Mouse (Mus musculus): ENCODE data around the gene Ndufs8. TPM values are rescaled to one million over a fixed set of nuclear protein-coding genes. Genes with fewer than 3 reads are reported as not detected.

Gene Ndufs8
- total RNA-seq, 2 experiments from 2014 or later = 134 to 151 TPM

DNA sequence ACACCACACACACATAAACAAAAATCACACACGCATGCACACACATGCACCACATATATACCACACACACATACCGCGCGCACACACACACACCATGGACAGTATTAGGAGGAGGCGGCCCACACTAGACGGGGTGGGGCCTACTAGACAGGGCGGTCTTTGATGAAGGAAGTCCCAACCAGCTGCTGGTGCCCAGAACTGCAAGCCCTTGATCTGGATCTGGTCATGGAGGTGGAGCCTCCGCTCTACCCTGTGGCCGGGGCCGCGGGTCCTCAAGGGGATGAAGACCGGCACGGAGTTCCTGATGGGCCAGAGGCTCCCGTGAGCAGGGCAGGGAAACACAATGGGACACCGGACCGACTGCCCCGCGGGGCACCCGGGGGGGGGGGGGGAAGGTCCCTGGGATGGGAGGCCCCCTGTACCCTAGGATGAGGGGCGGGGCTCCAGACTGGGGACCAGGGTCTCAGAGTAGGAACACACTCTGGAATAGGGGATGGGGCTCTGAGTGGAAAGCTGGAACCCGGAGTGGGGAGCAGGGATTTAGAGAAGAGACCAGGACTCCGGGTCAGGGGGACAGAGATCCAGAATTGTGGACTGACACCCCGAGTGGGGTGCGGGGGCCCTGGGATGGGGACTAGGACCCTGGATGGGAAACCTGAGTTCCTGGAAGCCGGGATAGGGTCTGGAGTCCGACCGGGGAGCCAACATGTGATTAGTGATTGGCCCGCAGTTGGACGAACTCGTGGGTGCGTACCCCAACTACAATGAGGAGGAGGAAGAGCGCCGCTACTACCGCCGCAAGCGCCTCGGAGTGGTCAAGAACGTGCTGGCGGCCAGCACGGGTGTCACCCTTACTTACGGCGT lies 22.7 kb upstream of the Ndufs8 start, which contains the start of gene Unc93b1:
Unc93b1 (plus strand) TSS at position 155 of the 864 bp plus-strand sequence.
- DNase-seq (ENCODE audit: extremely low spot score in 1 of 2, low spot score in 1 of 2) = no peak

DNA sequence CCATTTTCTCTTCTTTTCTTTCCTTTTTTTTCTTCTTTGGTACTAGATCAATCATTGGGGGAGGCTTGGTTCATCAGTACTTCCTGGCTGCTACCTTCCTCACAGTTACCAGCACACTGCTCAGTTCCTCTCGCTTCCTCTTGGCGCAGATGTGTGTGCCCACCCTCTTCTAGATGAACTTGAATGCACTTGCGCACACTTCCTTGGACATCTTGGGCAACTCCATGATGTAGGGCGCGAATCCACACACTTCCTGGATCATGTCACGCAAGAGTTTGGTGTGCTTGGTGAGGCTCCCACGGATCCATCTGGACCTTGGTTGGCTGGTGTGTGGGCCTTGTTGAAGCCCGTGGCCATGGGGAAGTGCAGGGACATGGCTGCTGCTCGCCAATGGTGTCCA lies 19.1 kb upstream of the Ndufs8 start:
- DNase-seq (ENCODE audit: extremely low spot score in 1 of 2, low spot score in 1 of 2) = no peak

DNA sequence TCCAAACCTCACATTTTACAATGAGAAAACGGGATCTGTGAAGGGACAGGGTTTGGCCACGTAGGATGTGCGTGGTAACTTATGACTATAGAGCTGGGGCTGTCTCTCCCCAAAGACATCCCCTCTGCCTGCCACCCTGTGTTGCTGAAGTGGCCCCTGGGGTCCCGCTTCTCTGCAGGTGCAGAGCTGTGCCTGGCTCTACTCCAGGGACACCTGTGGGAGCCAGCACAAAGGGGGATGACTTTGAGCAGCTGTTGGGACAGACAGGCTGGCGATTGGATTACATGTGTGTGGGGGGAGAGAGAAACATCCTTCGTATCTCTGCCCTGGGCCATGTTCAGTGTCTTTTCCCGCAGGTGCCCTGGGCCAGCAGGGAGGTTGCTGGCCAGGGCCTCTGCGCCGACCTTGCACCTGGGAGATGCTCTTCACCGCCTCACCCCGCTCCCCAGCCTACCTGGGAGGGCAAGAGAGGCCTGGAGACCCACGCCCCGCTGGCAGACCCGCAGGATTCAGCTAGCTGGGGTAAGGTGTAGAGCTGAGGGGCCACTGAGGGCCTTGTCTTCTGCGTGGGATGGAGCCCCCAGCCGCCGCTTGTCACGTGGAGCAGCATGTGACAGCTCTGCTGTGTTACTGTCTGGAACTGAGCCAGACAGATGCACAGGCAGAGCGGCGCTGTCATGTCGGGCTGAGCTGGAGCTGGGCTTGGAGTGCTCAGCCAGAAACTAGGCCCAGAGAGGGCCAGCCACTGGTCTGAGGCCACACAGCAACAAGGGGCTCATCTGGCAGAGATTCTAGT lies 17.9 kb upstream of the Ndufs8 start:
- no peak for DNase-seq (ENCODE audit: extremely low spot score in 1 of 2, low spot score in 1 of 2)

DNA sequence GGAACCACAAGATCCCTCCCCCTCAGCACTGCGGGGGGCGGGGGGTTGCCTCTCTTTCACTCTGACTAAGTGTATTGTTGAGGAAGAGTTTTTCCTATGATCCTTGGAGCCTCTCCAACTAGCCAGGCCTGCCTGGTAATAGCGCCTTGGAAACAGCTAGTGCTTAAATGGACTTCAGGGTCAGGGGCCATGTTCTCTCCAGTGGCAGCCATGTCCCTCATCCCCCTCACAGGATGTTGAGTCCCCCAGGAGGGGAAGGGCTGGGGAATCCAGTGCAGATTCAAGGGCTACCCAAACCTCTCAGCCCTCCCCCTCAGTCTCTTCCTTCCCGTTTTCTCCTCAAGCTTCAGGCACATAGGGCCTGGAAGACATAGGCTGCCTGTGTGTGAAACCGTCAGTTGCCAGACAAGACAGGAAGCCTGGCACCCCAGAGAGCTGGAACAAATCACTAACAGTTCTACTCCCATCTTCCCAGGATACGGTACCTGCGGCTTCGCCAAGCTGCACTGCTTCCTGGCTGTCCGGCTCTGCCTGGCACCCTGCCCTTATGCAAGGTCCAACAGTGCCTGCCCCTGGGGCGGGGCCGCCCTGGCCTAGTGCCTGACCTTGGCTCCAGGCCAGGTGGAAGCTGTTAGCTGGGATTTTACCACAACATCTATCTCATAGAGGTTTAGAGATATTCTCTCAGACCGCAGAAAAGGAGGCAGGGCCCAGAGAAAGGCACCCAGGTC lies 16.8 kb upstream of the Ndufs8 start, which contains the start of gene Aldh3b1:
Aldh3b1 (minus strand) TSS at position 598 of the 731 bp plus-strand sequence.
- DNase-seq (ENCODE audit: extremely low spot score in 1 of 2, low spot score in 1 of 2) = peak in 1 of 2 experiments; percentile 62

DNA sequence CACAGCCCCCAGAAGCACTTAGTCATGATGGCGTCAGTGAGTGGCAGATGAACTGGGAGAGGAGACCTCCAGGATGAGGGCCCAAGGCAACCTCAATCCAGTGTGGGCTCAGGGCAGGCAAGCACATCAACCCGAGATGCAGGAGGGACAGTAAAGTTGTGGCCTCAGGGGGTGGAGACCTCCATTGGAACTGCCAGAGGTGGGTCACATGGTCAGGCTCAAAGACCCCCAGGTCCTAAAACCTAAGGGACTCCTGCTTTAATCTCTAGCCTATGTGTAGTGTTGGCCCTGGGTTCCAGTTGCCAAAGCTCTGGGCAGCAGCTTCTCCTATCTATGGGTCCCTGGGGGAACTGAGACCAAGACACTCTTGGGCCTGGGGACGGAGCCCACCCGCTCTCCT lies 16.2 kb upstream of the Ndufs8 start:
- no peak for DNase-seq (ENCODE audit: extremely low spot score in 1 of 2, low spot score in 1 of 2)

DNA sequence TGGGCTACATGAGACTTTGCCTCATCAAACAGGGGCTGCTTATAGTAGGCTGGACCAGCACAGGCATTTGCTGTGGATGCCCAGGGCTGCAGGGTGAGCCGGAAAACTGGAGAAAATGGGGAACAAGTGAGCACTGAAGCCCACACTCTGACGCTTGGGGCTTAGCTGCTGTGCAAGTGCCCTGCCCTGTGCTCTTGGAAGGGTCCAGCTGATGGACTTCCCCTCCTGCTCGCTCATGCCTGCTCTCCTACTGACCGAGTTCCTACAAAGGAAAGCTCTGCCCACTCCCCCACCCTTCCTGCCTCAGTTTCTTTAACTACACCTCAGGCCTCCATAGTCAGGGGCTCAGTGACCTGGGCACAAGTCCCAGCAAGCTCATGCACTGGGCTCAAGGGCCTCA lies 15.4 kb upstream of the Ndufs8 start:
- no peak for DNase-seq (ENCODE audit: extremely low spot score in 1 of 2, low spot score in 1 of 2)

DNA sequence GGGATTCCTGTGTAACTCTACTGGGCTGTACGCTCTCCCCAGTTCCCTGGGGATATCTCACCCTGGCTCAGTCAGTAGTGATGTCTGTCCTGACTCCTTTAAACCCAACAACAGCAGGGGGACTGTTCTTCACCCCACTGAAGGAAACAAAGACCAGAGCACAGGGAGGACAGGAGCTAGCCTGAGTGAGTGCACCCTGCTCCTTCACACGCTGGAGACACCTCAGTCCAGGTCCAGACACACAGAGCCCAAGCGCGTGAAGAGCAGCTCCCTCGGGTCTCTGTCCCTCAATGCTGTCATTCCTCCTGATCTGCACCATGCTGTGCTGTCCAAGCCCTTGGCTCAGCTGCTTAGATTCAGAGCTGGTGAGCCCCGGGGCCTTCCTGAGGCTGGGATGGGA lies 14.1 kb upstream of the Ndufs8 start:
- DNase-seq (ENCODE audit: extremely low spot score in 1 of 2, low spot score in 1 of 2) = no peak

DNA sequence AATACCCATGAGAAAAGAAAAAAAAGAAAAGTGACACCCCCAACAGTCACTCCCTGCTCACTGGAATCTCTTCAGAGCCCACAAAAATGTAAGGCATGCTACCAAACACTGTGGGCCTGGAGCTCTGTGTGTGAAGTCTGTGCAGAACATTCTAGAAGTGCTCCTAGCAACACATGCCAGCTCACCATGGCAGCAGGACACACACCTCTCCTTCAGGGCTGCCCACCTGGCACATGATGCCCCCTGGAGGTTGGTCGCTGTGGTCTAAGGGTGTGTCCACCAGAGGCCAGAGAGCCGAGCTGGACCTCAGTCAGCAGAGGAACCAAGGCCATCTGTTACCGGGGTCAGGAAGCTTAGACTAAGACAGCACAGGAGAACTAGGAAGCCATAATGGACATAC lies 13.7 kb upstream of the Ndufs8 start:
- no peak for DNase-seq (ENCODE audit: extremely low spot score in 1 of 2, low spot score in 1 of 2)

DNA sequence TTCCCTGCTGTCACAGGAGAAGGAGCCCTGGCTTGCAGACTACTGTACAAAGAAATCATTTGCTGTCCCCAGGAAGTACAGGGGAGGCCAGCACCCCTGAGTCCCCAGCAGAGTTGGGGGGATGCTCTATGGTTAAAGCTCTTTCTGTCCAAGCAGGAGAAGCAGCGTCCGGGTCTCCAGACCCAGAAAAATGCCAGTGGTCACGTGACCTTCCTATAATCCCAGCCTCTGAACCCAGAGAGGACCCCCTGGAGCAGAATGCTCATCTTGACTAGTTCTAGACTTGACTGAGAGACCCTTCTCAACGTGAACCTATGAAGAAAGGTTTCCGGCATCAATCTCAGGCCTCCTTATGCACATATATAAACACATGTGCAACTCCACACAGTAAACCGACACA lies 13.3 kb upstream of the Ndufs8 start:
- DNase-seq (ENCODE audit: extremely low spot score in 1 of 2, low spot score in 1 of 2) = no peak

DNA sequence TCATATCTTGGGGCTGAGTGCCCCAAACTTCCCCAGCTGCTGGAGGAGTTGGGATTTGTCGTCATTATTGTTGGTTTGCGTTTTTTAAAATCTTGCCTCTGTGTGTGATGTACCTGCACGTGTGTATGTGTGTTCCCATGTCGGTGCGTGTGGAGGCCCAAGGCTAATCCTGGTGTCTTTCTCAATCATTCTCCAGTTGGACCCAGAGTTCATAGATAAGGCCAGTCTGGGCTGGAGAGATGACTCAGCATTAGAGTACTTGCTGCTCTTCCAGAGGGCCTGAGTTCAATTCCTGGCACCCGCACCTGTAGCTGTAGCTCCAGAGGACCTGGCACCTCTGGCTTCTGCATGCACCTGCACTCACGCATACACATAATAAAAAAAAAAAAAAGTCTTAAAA lies 12.3 kb upstream of the Ndufs8 start:
- no peak for DNase-seq (ENCODE audit: extremely low spot score in 1 of 2, low spot score in 1 of 2)

DNA sequence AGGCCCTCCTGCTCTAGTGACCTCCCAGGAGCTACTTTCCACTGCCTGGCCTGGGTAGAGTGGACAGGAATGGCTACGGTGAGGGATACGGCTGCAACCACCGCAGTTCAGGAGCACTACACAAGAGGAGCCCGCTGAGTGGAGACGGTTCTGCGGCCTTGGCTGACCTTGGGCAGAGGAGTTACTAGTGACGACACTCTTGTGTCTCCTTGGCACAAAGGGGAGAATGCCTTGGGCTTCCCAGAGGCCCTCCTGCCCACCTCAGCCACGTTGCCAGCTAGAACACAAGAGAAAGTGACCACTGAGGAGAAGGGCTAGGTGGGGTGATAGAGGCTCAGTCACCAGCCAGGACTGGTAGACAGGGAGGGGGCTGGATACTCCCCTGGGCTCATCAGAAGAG lies 11.6 kb upstream of the Ndufs8 start:
- DNase-seq (ENCODE audit: extremely low spot score in 1 of 2, low spot score in 1 of 2) = no peak

DNA sequence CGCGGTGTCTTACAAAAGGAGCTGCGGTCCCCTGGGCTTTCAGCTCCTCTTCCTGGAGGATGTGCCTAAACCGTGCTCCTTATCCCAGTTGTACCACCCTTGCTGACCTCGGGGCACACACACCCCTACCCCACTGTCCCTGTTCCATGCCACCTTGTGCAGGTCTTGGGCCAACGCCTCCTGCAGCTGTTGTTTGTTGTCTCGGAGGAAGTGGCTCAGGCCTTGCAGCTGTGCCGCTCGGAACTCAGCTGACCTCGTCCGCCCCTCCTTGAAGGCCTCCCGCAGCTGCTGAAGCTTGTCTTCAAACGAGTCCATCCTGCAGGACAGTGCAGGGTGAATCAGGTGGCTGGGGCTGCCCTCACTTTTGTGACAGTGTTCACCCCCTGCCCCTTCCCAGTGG lies 11.0 kb upstream of the Ndufs8 start:
- DNase-seq (ENCODE audit: extremely low spot score in 1 of 2, low spot score in 1 of 2) = no peak

DNA sequence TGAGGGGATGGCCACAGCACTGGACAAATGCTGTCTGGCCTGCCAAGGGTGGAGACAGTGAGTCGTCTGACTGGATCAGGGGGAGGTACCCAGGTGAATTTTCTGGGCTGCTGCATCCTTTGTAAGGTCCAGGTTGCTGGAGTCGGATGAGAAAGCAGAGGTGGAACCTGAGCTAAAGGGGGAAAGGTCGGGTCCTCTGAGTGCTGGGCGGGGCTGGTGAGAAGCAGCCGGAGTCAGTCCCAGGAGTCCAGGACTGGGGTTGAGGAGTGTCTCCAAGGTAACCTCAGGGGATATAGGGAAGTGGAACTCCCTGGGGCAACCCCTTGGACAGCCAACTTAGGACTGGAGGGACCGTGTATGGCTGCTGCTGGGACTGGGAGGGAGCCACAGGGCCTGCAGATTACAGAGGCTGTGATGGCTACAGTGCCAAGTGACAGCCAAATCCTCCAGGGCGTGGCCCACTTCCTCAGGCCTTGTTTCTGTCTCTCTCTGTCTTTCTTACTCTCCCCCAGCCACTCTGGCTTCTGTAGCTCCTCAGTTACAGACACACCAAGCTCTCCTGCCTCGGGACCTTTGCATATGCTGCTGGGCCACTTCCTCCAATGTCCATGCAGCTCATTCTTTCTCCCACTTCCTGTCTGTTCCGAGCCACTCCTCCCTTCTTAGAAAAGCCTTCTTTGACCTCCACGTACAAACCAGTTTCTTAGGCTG lies 10.2 kb upstream of the Ndufs8 start:
- DNase-seq (ENCODE audit: extremely low spot score in 1 of 2, low spot score in 1 of 2) = no peak

DNA sequence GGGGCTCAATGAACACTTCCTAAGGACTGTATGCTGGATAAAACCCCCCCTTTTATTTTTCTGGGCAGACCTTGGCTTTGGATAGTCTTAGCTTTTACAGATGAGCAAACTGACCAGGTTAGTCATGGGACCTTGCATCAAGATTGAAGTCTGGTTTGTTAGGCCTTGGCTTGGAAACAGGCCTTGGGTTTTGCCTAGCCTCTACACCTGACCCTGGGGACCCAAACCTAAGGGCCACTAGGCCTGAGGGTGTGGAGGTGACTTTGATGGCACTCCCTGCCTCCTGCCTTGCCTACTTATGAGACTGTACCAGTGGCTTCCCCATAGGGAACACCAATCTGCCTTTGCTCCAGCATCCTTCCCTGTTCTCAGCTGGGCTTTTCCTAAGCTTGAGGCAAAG lies 7.4 kb upstream of the Ndufs8 start:
- DNase-seq (ENCODE audit: extremely low spot score in 1 of 2, low spot score in 1 of 2) = no peak

DNA sequence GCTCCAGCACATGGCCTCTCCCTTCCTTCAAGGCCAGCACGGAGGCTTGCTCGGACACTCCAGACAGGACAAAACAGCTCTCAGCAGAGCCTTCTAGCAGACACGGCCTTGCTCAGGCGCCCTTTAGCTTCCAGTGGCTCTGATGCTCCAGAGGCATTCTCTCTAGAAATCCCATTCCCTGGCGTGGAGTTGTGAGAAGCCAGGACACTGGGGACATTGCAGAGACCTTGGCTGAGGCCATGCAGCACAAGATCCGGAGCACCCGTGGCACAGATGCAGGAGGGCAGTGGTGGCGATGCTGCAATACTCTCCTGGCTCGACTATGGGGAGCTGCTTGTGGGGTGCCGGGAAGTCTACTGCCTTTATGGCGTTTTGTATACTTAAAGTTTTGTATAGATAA lies 4.2 kb upstream of the Ndufs8 start:
- DNase-seq (ENCODE audit: extremely low spot score in 1 of 2, low spot score in 1 of 2) = no peak

DNA sequence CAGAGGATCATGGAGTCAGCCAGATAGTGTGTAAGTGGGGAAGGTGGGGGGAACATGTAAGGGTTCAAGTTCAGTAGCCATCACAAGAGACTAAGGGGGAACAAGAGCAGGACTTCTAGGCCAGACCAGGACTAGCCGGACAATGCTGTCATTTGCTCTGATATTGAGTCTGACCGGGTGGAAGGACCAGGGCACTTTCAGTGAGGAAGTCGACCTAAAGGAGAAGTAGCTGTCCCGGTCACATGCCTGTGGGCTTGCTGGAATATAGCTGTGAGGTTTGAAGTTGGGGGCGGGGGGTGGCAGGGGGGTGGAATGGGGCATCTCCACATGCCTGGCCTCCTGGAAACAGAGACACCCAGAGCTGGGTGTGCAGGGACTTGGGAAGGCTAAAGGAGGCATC lies 2.0 kb upstream of the Ndufs8 start:
- no peak for DNase-seq (ENCODE audit: extremely low spot score in 1 of 2, low spot score in 1 of 2)

DNA sequence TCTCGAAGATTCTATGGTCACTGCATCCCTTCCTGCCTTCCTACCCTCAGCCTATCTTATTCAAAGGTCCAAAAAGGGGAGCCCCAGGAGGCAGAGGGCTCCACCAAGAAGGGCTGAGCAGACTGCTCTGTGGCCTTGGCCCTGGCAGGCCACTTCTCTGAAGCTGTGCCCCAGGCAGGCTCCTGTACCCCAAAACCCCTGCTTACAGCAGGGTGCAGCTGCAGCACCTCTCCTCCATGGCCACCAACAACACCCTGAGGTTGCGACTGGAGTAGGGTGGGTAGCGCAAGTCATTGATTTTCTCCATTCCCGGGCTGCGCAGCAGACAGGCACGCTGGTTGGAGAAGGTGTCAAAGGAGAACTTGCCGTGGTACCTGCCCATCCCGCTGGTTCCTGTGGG lies 1.1 kb upstream of the Ndufs8 start:
- DNase-seq (ENCODE audit: extremely low spot score in 1 of 2, low spot score in 1 of 2) = no peak

DNA sequence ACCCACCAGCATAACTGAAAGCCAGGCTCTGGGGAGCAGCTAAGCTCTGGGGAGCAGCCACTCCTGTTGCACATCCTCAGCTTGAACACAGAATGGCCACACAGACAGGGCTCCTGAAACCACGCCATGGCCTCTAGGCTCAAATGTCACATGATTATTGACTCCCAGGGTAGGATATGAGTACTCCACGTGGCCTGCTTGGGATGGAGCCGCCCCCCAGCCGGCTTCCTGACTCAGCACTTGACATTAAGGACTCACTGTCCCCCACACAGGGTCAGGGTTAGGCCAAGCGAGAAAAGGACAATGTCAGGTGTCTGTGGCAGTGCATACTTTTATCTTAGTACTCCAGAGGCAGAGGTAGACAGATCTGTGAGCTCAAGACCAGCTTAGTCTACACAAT lies 2.4 kb downstream of the Ndufs8 start:
- DNase-seq (ENCODE audit: extremely low spot score in 1 of 2, low spot score in 1 of 2) = no peak

DNA sequence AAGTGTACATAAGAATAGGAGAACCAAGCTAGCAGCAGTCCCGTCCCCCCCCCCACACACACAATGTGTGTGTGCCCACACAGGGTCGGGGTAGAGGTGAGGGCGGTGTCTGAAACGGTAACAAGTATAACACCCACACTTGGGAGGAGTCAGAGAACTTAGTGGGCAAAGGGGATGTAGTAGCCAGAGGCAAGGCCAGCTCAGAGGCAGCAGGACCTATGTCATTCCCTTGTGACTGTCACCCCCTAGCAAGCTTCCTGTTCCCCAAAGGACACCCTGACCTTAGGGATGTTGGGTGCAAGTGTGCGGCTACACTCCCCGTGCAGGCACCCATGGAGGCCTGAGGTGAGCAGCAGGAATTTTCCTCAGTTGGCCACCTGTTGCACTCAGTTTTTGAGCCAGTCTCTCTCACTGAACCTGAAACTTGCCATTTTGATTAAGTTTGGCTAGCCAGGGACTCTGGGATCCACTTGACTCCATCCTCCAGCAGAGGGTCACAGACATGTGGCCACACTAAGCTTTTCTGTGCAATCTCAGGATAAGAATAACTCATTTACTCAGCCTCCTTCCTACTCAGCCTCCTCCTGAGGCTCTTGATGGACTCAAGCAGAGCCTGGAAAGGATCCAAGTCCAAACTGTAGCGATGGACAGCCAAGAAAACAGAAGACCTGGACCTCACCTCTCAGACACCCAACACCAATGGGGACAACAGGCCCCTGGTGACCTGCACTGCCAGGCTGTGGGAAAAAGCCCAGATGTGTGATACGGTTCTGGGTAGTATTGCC lies 4.5 kb downstream of the Ndufs8 start:
- no peak for DNase-seq (ENCODE audit: extremely low spot score in 1 of 2, low spot score in 1 of 2)

All from layer of hippocampus, postnatal 25 days (tissue).